Mouse (Mus musculus) lung, postnatal 36 days (tissue): ENCODE measurements around the gene Mpi.

Experiments used
- DNase-seq: peaks from one replicate; pipeline ENCODE4 v3.0.0; 2022; ENCODE audit warnings: mixed read lengths

Mpi gene

GRCm38 (mm10) chr9:57560861-57561710, 8.5 kb upstream of the Mpi start, which contains the start of gene Scamp2:
Gene Scamp2 (plus strand): TSS chr9:57560943.
- DNase-seq = peak; percentile 96

GRCm38 (mm10) chr9:57560263-57560662, 7.7 kb upstream of the Mpi start:
- DNase-seq = no peak

- no peak for DNase-seq
These were observed 7.0 kb upstream of the Mpi start for GRCm38 (mm10) chr9:57559568-57559967.

GRCm38 (mm10) chr9:57558625-57559024, 6.1 kb upstream of the Mpi start:
- DNase-seq = no peak

- no peak for DNase-seq
These were observed 4.7 kb upstream of the Mpi start for GRCm38 (mm10) chr9:57557215-57557614.

GRCm38 (mm10) chr9:57554753-57555152, 2.2 kb upstream of the Mpi start:
- DNase-seq = no peak

GRCm38 (mm10) chr9:57553119-57553518, 556 bp upstream of the Mpi start:
- no peak for DNase-seq

- DNase-seq = peak; percentile 57
These were observed 2.3 kb downstream of the Mpi start for GRCm38 (mm10) chr9:57550126-57550862.

GRCm38 (mm10) chr9:57549186-57549585, 3.4 kb downstream of the Mpi start:
- DNase-seq = no peak

- DNase-seq = no peak
These were observed 4.7 kb downstream of the Mpi start for GRCm38 (mm10) chr9:57547869-57548268.

GRCm38 (mm10) chr9:57547287-57547686, 5.3 kb downstream of the Mpi start:
- no peak for DNase-seq

- no peak for DNase-seq
These were observed 8.6 kb downstream of the Mpi start for GRCm38 (mm10) chr9:57543951-57544350.

GRCm38 (mm10) chr9:57541312-57541711, 11.3 kb downstream of the Mpi start:
- DNase-seq = peak; percentile 72

- no peak for DNase-seq
These were observed 13.0 kb downstream of the Mpi start for GRCm38 (mm10) chr9:57539550-57539949.

GRCm38 (mm10) chr9:57537728-57538181, 14.8 kb downstream of the Mpi start:
- DNase-seq = no peak

GRCm38 (mm10) chr9:57537044-57537727, 15.4 kb downstream of the Mpi start, which contains the start of gene Fam219b:
Gene Fam219b (plus strand): TSS chr9:57537528.
- peak; percentile 94 for DNase-seq

- no peak for DNase-seq
These were observed 16.2 kb downstream of the Mpi start for GRCm38 (mm10) chr9:57536362-57536761.

GRCm38 (mm10) chr9:57531946-57532345, 20.6 kb downstream of the Mpi start:
- DNase-seq = no peak

GRCm38 (mm10) chr9:57526435-57526834, 26.1 kb downstream of the Mpi start:
- DNase-seq = no peak

GRCm38 (mm10) chr9:57525516-57525915, 27.0 kb downstream of the Mpi start:
- DNase-seq = no peak

- no peak for DNase-seq
These were observed 28.1 kb downstream of the Mpi start for GRCm38 (mm10) chr9:57524439-57524838.

GRCm38 (mm10) chr9:57523754-57524153, 28.8 kb downstream of the Mpi start:
- peak; percentile 65 for DNase-seq

- DNase-seq = no peak
These were observed 29.7 kb downstream of the Mpi start for GRCm38 (mm10) chr9:57522861-57523246.
